In genomic region chr5:87884729-87885128, GRCm38 (mm10) we compare ENCODE assay signal across 22 mouse cellular contexts. TPM values are rescaled to one million over a fixed set of nuclear protein-coding genes. Genes with fewer than 3 reads are reported as not detected.
"Had no signal": no experiment of that assay in that cellular context is flagged by ENCODE, and none has a peak within 500 bp of the region (broad histone marks: within the 10 kb centered on the region; RNA-seq: fewer than 3 reads in every experiment).

TSS of gene Odam (plus strand) at chr5:87885029.

- DNase-seq: retina, postnatal 1 day; right cerebral cortex, adult 18-20 months; right cerebral cortex, postnatal 14 days; right cerebral cortex, postnatal 25 days; right cerebral cortex, postnatal 4 days; spleen, adult 18-20 months; thymus, adult 18-20 months; thymus, adult 2 months; thymus, postnatal 14 days; thymus, postnatal 25 days; thymus, postnatal 36 days; thymus, postnatal 4 days had no signal

RNA-seq across cellular contexts. Expression of gene Odam, which starts in this region (rescaled TPM):
- polyA plus RNA-seq: neural tube, embryonic 13.5 days; neural tube, embryonic 14.5 days; neural tube, embryonic 15.5 days; small intestine, adult 2 months; spleen, adult 2 months; stomach, embryonic 14.5 days; stomach, embryonic 15.5 days; stomach, embryonic 16.5 days; stomach, postnatal 0 days; testis, adult 2 months had no signal
